Mouse (Mus musculus) hematopoietic stem cell, adult 5-6 weeks (primary cell): Measurements from ENCODE around the gene Rnf128. TPM values are rescaled to one million over a fixed set of nuclear protein-coding genes. Genes with fewer than 3 reads are reported as not detected.

Experiments
- total RNA-seq: library from RNA; stranded (forward); fragments of 172-1452, 232-1000 nt; gene quantifications from 2 replicates; pipeline ENCODE4 v1.2.3, GENCODE M21; 2017

Gene Rnf128
- total RNA-seq, 1 experiment from 2014 or later = 0.45 TPM

Other genes starting within 250 kb of the Rnf128 start
- not detected in 2 replicates for gene Trap1a, start 229.6 kb upstream of the Rnf128 start, total RNA-seq
- 1.3 and 2.2 TPM in 2 replicates for gene D330045A20Rik, start 82.9 kb upstream of the Rnf128 start, total RNA-seq
- 11.2 and 12.9 TPM in 2 replicates for gene Tbc1d8b, start 121.7 kb downstream of the Rnf128 start, total RNA-seq
- 1.3 TPM in 1 of 2 replicates, not detected in the other for gene Gm15013, start 151.2 kb downstream of the Rnf128 start, total RNA-seq
- not detected in 2 replicates for gene Ripply1, start 219.0 kb downstream of the Rnf128 start, total RNA-seq
- gene Cldn2, start 237.5 kb downstream of the Rnf128 start, total RNA-seq = not detected in 2 replicates